Comparison of ENCODE assay signal across 10 mouse cellular contexts in genomic region chr17:90054312-90054711, GRCm38 (mm10).
DNase-seq lines count a peak whose midpoint lies in the region; ATAC-seq lines count a peak whose summit lies in the region.
"Had no signal": no experiment of that assay in that cellular context is flagged by ENCODE, and none has a peak within 500 bp of the region (broad histone marks: within the 10 kb centered on the region; RNA-seq: fewer than 3 reads in every experiment).

No protein-coding gene starts in this region.

- 57% methylated on average over 5 of the region's 5 CpGs for WGBS in forebrain, embryonic 14.5 days
- WGBS in midbrain, embryonic 13.5 days: 17% methylated on average over 5 of the region's 5 CpGs
- WGBS in kidney, embryonic 14.5 days: 67% methylated on average over 5 of the region's 5 CpGs

- no peak overlapping the region for H3K27ac ChIP-seq in forebrain, embryonic 14.5 days (ENCODE audit: low read depth, low read length)
- peak overlapping the region; percentile 69 for H3K27ac ChIP-seq in midbrain, embryonic 13.5 days
- no peak overlapping the region for H3K27ac ChIP-seq in kidney, embryonic 14.5 days (ENCODE audit: low read depth, low read length)
- H3K27ac ChIP-seq: heart, embryonic 10.5 days had no signal

- H3K27me3 ChIP-seq in forebrain, embryonic 14.5 days (replicated peaks; ENCODE audit: control insufficient read depth, insufficient read depth, low read length): no peaks in the 10 kb centered on the region
- no peaks in the 10 kb centered on the region for H3K27me3 ChIP-seq in midbrain, embryonic 13.5 days
- no peaks in the 10 kb centered on the region for H3K27me3 ChIP-seq in kidney, embryonic 14.5 days (ENCODE audit: control insufficient read depth, insufficient read depth, low read length)
- H3K27me3 ChIP-seq: Patski had no signal

- no peak overlapping the region for H3K9ac ChIP-seq in forebrain, embryonic 14.5 days (ENCODE audit: low read length)
- H3K9ac ChIP-seq in midbrain, embryonic 13.5 days (replicated peaks): no peak overlapping the region
- H3K9ac ChIP-seq in kidney, embryonic 14.5 days (ENCODE audit: low read depth, low read length): no peak overlapping the region

- ATAC-seq in forebrain, embryonic 14.5 days: no peak
- peak; percentile 63 for ATAC-seq in midbrain, embryonic 13.5 days
- ATAC-seq in kidney, embryonic 14.5 days (ENCODE audit: low FRiP score, low TSS enrichment): no peak
- ATAC-seq: Patski had no signal

- peak; percentile 10 for DNase-seq in R1 (ENCODE audit: low read depth, low spot score)
- DNase-seq in cerebellum, adult 18-20 months: peak; percentile 88 to 93
- peak; percentile 49 for DNase-seq in forebrain, embryonic 14.5 days (ENCODE audit: low spot score)
- DNase-seq in thymus, adult 18-20 months: no peak
- DNase-seq in gastrocnemius, postnatal 10 days: no peak
- DNase-seq: adrenal gland, postnatal 36 days had no signal

- H3K4me1 ChIP-seq in forebrain, embryonic 14.5 days (ENCODE audit: control insufficient read depth, insufficient read depth, low read length): no peaks in the 10 kb centered on the region
- peaks cover 10% of the 10 kb centered on the region; the same call in 1 of the 2 replicates for H3K4me1 ChIP-seq in midbrain, embryonic 13.5 days (replicated peaks)
- H3K4me1 ChIP-seq in kidney, embryonic 14.5 days (ENCODE audit: control insufficient read depth, insufficient read depth, low read length): no peaks in the 10 kb centered on the region
- H3K4me1 ChIP-seq: heart, embryonic 10.5 days had no signal

- no peak overlapping the region for H3K4me3 ChIP-seq in forebrain, embryonic 14.5 days (ENCODE audit: low read depth, low read length)
- no peak overlapping the region for H3K4me3 ChIP-seq in midbrain, embryonic 13.5 days (replicated peaks)
- no peak overlapping the region for H3K4me3 ChIP-seq in kidney, embryonic 14.5 days (ENCODE audit: low read length)
- H3K4me3 ChIP-seq: heart, embryonic 10.5 days had no signal

- no peaks in the 10 kb centered on the region for H3K36me3 ChIP-seq in forebrain, embryonic 14.5 days (ENCODE audit: control insufficient read depth, insufficient read depth, low read length)
- H3K36me3 ChIP-seq in midbrain, embryonic 13.5 days: no peaks in the 10 kb centered on the region
- no peaks in the 10 kb centered on the region for H3K36me3 ChIP-seq in kidney, embryonic 14.5 days (ENCODE audit: control insufficient read depth, insufficient read depth, low read length)
- H3K36me3 ChIP-seq: heart, embryonic 10.5 days had no signal

- H3K9me3 ChIP-seq in forebrain, embryonic 14.5 days (replicated peaks; ENCODE audit: control insufficient read depth, low read length): no peaks in the 10 kb centered on the region
- H3K9me3 ChIP-seq in midbrain, embryonic 13.5 days: no peaks in the 10 kb centered on the region
- H3K9me3 ChIP-seq in kidney, embryonic 14.5 days (ENCODE audit: control insufficient read depth, low read length): no peaks in the 10 kb centered on the region
- H3K9me3 ChIP-seq: heart, embryonic 10.5 days had no signal

- H3K4me2 ChIP-seq in forebrain, embryonic 14.5 days (ENCODE audit: low read length): no peak overlapping the region
- H3K4me2 ChIP-seq in midbrain, embryonic 13.5 days (replicated peaks): no peak overlapping the region
- no peak overlapping the region for H3K4me2 ChIP-seq in kidney, embryonic 14.5 days (replicated peaks; ENCODE audit: low read depth, low read length)

Comparison
In these comparisons a context has a peak if more than half of its experiments do, and no peak if none do; other contexts are left out.
1. DNase-seq: peak in R1 (single experiment), cerebellum, adult 18-20 months (2 of 2) and forebrain, embryonic 14.5 days (single experiment); none in thymus, adult 18-20 months (0 of 2) and gastrocnemius, postnatal 10 days (single experiment).